Mouse (Mus musculus): Measurements from ENCODE around the gene Tmem165. TPM values are rescaled to one million over a fixed set of nuclear protein-coding genes. Genes with fewer than 3 reads are reported as not detected.

Tmem165 gene
- polyA plus RNA-seq, 1 experiment from 2014 or later, result 87.6 TPM

DNA sequence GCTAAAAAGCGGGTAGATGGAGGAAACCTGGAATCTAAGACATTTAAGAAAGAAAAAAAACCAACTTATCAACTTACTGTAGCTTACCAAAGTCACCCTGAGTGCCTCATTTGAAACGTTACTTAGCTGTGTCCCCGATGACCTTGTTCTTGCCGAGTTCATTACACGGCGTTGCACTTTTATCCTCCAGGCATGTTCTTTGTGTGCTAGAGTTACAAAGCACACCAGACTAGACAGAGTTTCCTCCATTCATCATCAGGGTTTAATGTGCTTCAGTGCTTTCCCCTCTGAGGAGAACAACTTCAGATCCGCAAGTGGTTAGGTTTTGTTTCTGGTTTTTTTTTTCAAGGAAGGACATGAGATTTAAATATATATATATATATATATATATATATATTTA lies 18.9 kb upstream of the Tmem165 start:
- no peaks in the 10 kb centered on the region for H3K4me1 ChIP-seq (ENCODE audit: insufficient read depth, low read length)
- H3K27ac ChIP-seq (ENCODE audit: low read length), result no peak overlapping the region
- H3K36me3 ChIP-seq (ENCODE audit: insufficient read depth, low read length), result no peaks in the 10 kb centered on the region
- peak; percentile 46; the same call in 1 of the 2 replicates for ATAC-seq (ENCODE audit: low FRiP score, low TSS enrichment)
- H3K9me3 ChIP-seq (ENCODE audit: low read length), result no peaks in the 10 kb centered on the region
- no peak overlapping the region for H3K4me3 ChIP-seq (ENCODE audit: low read length)
- H3K27me3 ChIP-seq (ENCODE audit: insufficient read depth, low read length), result no peaks in the 10 kb centered on the region
- 21% methylated on average over 7 of the region's 7 CpGs for WGBS
- H3K9ac ChIP-seq (replicated peaks; ENCODE audit: low read length), result no peak overlapping the region
- H3K4me2 ChIP-seq (replicated peaks; ENCODE audit: low read depth, low read length), result no peak overlapping the region

- Histone ChIP-seq H3K27ac (ENCODE audit: low read length) (no peak overlapping the region), H3K4me1 (ENCODE audit: insufficient read depth, low read length) (no peaks in the 10 kb centered on the region), H3K36me3 (ENCODE audit: insufficient read depth, low read length) (no peaks in the 10 kb centered on the region), H3K9ac (replicated peaks; ENCODE audit: low read length) (no peak overlapping the region), H3K4me3 (ENCODE audit: low read length) (no peak overlapping the region), H3K9me3 (ENCODE audit: low read length) (no peaks in the 10 kb centered on the region), H3K27me3 (ENCODE audit: insufficient read depth, low read length) (no peaks in the 10 kb centered on the region), H3K4me2 (replicated peaks; ENCODE audit: low read depth, low read length) (no peak overlapping the region)
- WGBS, result 79% methylated on average over 4 of the region's 4 CpGs
- ATAC-seq (ENCODE audit: low FRiP score, low TSS enrichment), result no peak
These were observed 13.2 kb upstream of the Tmem165 start for GRCm38 (mm10) chr5:76170522-76170921.

- ATAC-seq (ENCODE audit: low FRiP score, low TSS enrichment), result no peak
- no peak overlapping the region for H3K9ac ChIP-seq (replicated peaks; ENCODE audit: low read length)
- H3K9me3 ChIP-seq (ENCODE audit: low read length), result no peaks in the 10 kb centered on the region
These were observed 12.6 kb upstream of the Tmem165 start for GRCm38 (mm10) chr5:76171039-76171438.

DNA sequence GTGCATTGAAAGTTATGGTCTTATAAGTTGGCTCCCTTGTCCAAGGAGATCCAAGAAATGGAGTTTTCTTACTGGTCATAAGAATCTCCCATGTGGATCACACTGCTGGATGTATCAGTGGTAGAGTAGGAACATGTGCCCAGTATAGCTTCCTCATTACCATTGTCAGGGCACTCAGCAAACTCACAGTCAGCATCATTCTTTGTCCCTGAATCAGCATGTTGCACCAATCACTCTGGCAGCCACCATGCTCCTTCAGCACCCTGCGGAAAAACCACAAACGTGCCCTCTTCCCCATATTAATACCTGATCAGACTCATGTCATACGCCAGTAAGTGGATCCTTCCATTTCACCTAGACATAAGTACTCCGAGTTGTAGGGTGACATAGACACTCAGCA lies 8.6 kb upstream of the Tmem165 start:
- no peaks in the 10 kb centered on the region for H3K9me3 ChIP-seq (ENCODE audit: low read length)
- no peaks in the 10 kb centered on the region for H3K27me3 ChIP-seq (ENCODE audit: insufficient read depth, low read length)
- H3K27ac ChIP-seq (ENCODE audit: low read length), result no peak overlapping the region
- H3K36me3 ChIP-seq (ENCODE audit: insufficient read depth, low read length), result no peaks in the 10 kb centered on the region
- no peak overlapping the region for H3K4me2 ChIP-seq (replicated peaks; ENCODE audit: low read depth, low read length)
- H3K9ac ChIP-seq (replicated peaks; ENCODE audit: low read length), result no peak overlapping the region
- peaks cover 9% of the 10 kb centered on the region for H3K4me1 ChIP-seq (ENCODE audit: insufficient read depth, low read length)
- WGBS, result 89% methylated on average over 4 of the region's 4 CpGs
- ATAC-seq (ENCODE audit: low FRiP score, low TSS enrichment), result no peak
- H3K4me3 ChIP-seq (ENCODE audit: low read length), result no peak overlapping the region

More at GRCm38 (mm10) chr5:76171039-76171438, 12.6 kb upstream of the Tmem165 start:
- Histone ChIP-seq H3K27ac (ENCODE audit: low read length) (no peak overlapping the region), H3K36me3 (ENCODE audit: insufficient read depth, low read length) (no peaks in the 10 kb centered on the region), H3K4me1 (ENCODE audit: insufficient read depth, low read length) (no peaks in the 10 kb centered on the region), H3K4me2 (replicated peaks; ENCODE audit: low read depth, low read length) (no peak overlapping the region), H3K27me3 (ENCODE audit: insufficient read depth, low read length) (no peaks in the 10 kb centered on the region), H3K4me3 (ENCODE audit: low read length) (no peak overlapping the region)

DNA sequence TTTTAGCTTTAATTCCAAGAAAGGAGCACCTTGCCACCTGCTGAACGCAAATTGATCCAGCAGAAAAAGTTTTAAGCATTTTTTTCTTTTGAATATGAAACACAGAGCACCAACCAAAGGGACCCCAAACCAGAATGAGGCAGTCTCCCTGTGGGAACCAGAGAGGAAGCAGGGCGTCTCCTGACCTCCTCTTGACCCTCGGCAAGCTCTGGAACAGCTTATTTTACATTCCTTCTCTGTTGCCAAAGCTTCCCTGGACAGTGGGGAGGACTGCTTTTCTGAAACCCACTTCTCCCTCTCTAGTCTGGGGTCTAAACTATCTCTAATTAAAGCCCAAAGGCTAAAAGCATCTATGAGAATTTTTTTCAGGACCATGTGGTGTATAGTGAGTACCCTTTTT lies 7.3 kb upstream of the Tmem165 start:
- 32% methylated on average over 3 of the region's 3 CpGs for WGBS
- Histone ChIP-seq H3K9me3 (ENCODE audit: low read length) (no peaks in the 10 kb centered on the region), H3K27ac (ENCODE audit: low read length) (no peak overlapping the region), H3K36me3 (ENCODE audit: insufficient read depth, low read length) (no peaks in the 10 kb centered on the region), H3K9ac (replicated peaks; ENCODE audit: low read length) (no peak overlapping the region), H3K4me1 (ENCODE audit: insufficient read depth, low read length) (peaks cover 9% of the 10 kb centered on the region), H3K4me2 (replicated peaks; ENCODE audit: low read depth, low read length) (no peak overlapping the region), H3K27me3 (ENCODE audit: insufficient read depth, low read length) (no peaks in the 10 kb centered on the region), H3K4me3 (ENCODE audit: low read length) (no peak overlapping the region)
- ATAC-seq (ENCODE audit: low FRiP score, low TSS enrichment), result no peak

GRCm38 (mm10) chr5:76176841-76177240 lies 6.8 kb upstream of the Tmem165 start:
- Histone ChIP-seq H3K4me2 (replicated peaks; ENCODE audit: low read depth, low read length) (no peak overlapping the region), H3K9me3 (ENCODE audit: low read length) (no peaks in the 10 kb centered on the region), H3K4me3 (ENCODE audit: low read length) (no peak overlapping the region), H3K36me3 (ENCODE audit: insufficient read depth, low read length) (no peaks in the 10 kb centered on the region), H3K27me3 (ENCODE audit: insufficient read depth, low read length) (no peaks in the 10 kb centered on the region), H3K4me1 (ENCODE audit: insufficient read depth, low read length) (peaks cover 9% of the 10 kb centered on the region), H3K9ac (replicated peaks; ENCODE audit: low read length) (no peak overlapping the region), H3K27ac (ENCODE audit: low read length) (no peak overlapping the region)
- no peak for ATAC-seq (ENCODE audit: low FRiP score, low TSS enrichment)
- WGBS, result 65% methylated on average over 11 of the region's 11 CpGs

DNA sequence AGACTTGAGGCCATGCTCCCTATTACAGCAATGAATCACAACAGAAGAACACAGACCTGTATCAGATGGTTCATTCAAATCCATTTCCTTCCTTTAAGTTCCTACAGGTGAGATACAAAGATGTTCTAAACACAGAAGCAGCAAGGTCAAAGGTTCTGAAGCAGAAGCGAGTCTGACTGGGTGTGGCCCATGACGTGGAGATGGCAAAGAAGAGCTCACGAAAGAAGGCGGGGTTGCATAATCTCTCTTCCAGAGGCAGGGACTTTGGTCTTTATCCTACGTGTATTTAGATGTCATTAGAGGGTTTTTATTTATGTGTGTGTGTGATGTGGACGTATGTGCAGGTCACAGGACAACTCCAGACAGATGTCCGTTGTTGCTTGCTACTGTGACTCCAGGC lies 6.0 kb upstream of the Tmem165 start:
- no peak for ATAC-seq (ENCODE audit: low FRiP score, low TSS enrichment)
- WGBS, result 70% methylated on average over 7 of the region's 7 CpGs
- peaks cover 12% of the 10 kb centered on the region for H3K4me1 ChIP-seq (ENCODE audit: insufficient read depth, low read length)
- H3K36me3 ChIP-seq (ENCODE audit: insufficient read depth, low read length), result no peaks in the 10 kb centered on the region
- no peak overlapping the region for H3K27ac ChIP-seq (ENCODE audit: low read length)
- H3K9me3 ChIP-seq (ENCODE audit: low read length), result no peaks in the 10 kb centered on the region
- no peak overlapping the region for H3K9ac ChIP-seq (replicated peaks; ENCODE audit: low read length)
- no peak overlapping the region for H3K4me3 ChIP-seq (ENCODE audit: low read length)
- H3K4me2 ChIP-seq (replicated peaks; ENCODE audit: low read depth, low read length), result no peak overlapping the region
- H3K27me3 ChIP-seq (ENCODE audit: insufficient read depth, low read length), result no peaks in the 10 kb centered on the region

DNA sequence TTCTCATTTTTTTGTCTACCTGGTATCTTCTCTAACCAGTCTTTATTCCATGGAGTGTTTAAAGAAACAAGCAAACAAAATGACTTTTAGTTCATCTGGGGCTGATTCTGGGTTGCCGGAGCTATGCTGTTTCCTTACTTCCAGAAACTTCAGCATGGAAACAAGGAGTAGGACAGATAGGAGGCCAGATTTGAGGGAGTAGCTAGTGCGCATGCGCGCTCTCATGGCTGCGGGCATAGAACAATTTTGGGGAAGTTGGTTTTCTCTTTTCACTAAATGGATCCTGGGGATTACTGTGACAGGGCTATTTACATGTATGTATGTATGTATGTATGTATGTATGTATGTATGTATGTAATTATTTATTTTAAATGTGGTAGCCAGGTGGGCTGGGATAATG lies 4.5 kb upstream of the Tmem165 start:
- no peak overlapping the region for H3K4me3 ChIP-seq (ENCODE audit: low read length)
- H3K27me3 ChIP-seq (ENCODE audit: insufficient read depth, low read length), result no peaks in the 10 kb centered on the region
- no peaks in the 10 kb centered on the region for H3K36me3 ChIP-seq (ENCODE audit: insufficient read depth, low read length)
- H3K9ac ChIP-seq (replicated peaks; ENCODE audit: low read length), result no peak overlapping the region
- no peak for ATAC-seq (ENCODE audit: low FRiP score, low TSS enrichment)
- H3K27ac ChIP-seq (ENCODE audit: low read length), result no peak overlapping the region
- peaks cover 20% of the 10 kb centered on the region for H3K4me1 ChIP-seq (ENCODE audit: insufficient read depth, low read length)
- no peak overlapping the region for H3K4me2 ChIP-seq (replicated peaks; ENCODE audit: low read depth, low read length)
- H3K9me3 ChIP-seq (ENCODE audit: low read length), result no peaks in the 10 kb centered on the region
- 95% methylated on average over 5 of the region's 5 CpGs for WGBS

DNA sequence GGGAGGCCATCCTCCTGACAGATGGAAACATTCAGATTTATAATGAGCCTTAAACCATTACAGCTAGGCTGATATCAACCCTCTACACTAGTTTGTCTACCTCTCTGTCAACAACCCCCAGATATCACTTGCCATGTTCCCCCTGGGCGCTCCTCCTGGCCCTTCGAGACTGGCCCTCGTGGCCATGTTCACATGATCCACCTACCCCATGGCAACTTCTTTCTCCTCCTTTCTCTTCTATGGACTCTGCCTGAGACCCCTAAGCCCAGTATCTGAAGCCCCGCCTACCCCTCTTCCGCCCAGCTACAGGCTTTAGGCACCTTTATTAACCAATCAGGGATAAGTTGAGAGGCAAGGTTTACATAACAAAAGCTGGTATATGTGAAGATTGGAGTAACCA lies 3.9 kb upstream of the Tmem165 start:
- Histone ChIP-seq H3K9ac (replicated peaks; ENCODE audit: low read length) (no peak overlapping the region), H3K4me3 (ENCODE audit: low read length) (no peak overlapping the region), H3K27ac (ENCODE audit: low read length) (no peak overlapping the region), H3K4me2 (replicated peaks; ENCODE audit: low read depth, low read length) (no peak overlapping the region), H3K4me1 (ENCODE audit: insufficient read depth, low read length) (peaks cover 20% of the 10 kb centered on the region), H3K36me3 (ENCODE audit: insufficient read depth, low read length) (no peaks in the 10 kb centered on the region), H3K9me3 (ENCODE audit: low read length) (no peaks in the 10 kb centered on the region), H3K27me3 (ENCODE audit: insufficient read depth, low read length) (no peaks in the 10 kb centered on the region)
- WGBS, result 78% methylated on average over 5 of the region's 5 CpGs
- ATAC-seq (ENCODE audit: low FRiP score, low TSS enrichment), result no peak

- no peaks in the 10 kb centered on the region for H3K9me3 ChIP-seq (ENCODE audit: low read length)
- no peak overlapping the region for H3K27ac ChIP-seq (ENCODE audit: low read length)
- peaks cover 30% of the 10 kb centered on the region for H3K4me1 ChIP-seq (ENCODE audit: insufficient read depth, low read length)
- no peak overlapping the region for H3K4me3 ChIP-seq (ENCODE audit: low read length)
- no peaks in the 10 kb centered on the region for H3K27me3 ChIP-seq (ENCODE audit: insufficient read depth, low read length)
- H3K4me2 ChIP-seq (replicated peaks; ENCODE audit: low read depth, low read length), result no peak overlapping the region
- 0 out of 2 replicates have a peak overlapping the region, but pooled peaks have one; percentile 6 for H3K9ac ChIP-seq (replicated peaks; ENCODE audit: low read length)
- 29% methylated on average over 3 of the region's 3 CpGs for WGBS
- no peak for ATAC-seq (ENCODE audit: low FRiP score, low TSS enrichment)
- no peaks in the 10 kb centered on the region for H3K36me3 ChIP-seq (ENCODE audit: insufficient read depth, low read length)
These were observed 1.4 kb upstream of the Tmem165 start for GRCm38 (mm10) chr5:76182326-76182725.
